Mouse (Mus musculus): ENCODE data around the gene Cyp21a1.
"Not testable (repeated sequence)": the region's sequence is repeated elsewhere in the genome, so short reads cannot be mapped to it uniquely, and the experiment has no call there.

Gene Cyp21a1

DNA sequence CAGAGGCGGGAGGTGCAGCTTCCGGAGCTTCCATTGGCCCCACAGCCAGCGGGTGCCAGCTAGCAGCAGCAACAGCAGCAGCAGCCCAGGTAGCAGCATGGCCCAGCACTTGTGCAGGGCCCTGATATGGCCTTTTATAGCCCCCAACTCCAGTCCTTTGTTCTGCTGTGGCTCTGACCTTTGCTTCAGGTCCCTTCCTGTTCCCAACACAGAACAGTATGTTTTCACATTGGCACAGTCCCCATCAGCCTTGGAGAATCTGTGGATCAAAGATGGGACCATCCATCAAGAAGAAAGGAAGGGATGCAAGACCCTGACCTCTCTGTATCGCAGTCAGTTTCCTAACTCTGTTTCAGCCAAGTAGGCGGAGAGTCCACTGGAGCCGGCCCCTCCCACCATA is at the start of gene Cyp21a1:
Gene Cyp21a1, minus strand, starts transcription at position 261 of the 400 bp plus-strand sequence.
- H3K36me3 ChIP-seq (ENCODE audit: insufficient read depth, low read length); H3K4me3 ChIP-seq (replicated peaks; ENCODE audit: low read length); H3K4me1 ChIP-seq (replicated peaks; ENCODE audit: low read depth, low read length); H3K9me3 ChIP-seq (ENCODE audit: low read length): not testable (repeated sequence)
- peaks cover 15% of the 10 kb centered on the region; the same call in 1 of the 2 replicates for H3K27me3 ChIP-seq (ENCODE audit: insufficient read depth, low read length)

DNA sequence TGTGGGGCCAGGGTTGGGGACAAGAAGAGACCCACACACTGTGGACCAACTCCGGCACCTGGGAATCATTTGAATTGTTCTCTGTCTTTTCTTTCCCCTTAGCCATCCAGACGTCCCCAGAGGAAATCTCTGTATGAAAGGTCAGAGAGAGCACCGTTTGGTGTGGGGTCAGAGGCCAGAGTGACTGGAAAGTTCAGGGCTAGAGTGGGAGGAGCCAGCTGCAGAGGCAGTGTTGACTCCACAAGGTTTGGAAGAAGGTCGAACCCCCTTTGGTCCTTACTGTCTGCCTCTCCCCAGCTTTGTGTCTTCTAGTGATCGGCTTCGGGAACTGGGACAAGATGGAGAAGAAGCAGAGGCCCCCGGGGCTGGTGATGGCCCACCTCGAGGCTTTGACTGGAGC is 49.1 kb upstream of the Cyp21a1 start:
- no peaks in the 10 kb centered on the region for H3K27me3 ChIP-seq (ENCODE audit: insufficient read depth, low read length)

DNA sequence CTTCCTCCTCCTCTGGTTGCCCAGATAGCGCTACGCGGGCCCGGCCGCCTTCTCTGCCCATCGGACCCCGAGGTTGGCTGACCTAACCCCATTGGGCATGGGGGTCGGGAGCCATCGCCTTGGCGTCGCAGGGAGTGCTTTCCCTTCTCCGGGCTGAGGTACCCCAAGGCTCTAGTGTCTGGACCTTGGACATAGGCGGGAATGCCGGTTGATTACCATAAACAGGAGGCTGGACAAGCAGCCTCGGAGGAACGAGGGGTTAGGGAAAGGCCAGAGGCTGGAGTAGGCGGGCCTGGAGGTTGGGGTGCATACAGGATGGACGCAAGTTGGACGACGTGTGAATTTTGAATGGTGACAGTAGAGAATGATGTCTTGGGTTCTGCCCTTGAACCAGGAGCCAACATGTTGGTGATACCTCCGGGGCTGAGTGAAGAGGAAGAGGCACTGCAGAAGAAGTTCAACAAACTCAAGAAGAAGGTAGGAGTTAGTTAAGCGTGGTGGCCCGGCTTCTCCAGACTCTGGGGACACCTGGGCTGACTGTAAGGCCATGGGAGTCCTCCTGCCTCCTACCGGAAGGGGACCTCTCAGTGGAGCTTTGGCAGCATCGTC is 46.3 kb upstream of the Cyp21a1 start:
- Histone ChIP-seq H3K36me3 (ENCODE audit: insufficient read depth, low read length) (peaks cover 75% of the 10 kb centered on the region), H3K4me3 (replicated peaks; ENCODE audit: low read length) (peak overlapping the region; percentile 99), H3K27me3 (ENCODE audit: insufficient read depth, low read length) (no peaks in the 10 kb centered on the region), H3K9me3 (ENCODE audit: low read length) (no peaks in the 10 kb centered on the region), H3K4me1 (replicated peaks; ENCODE audit: low read depth, low read length) (peaks cover 38% of the 10 kb centered on the region)
- TF ChIP-seq CTCF (conservative IDR thresholded peaks at IDR 0.05; ENCODE audit: low read length) (no peak), POU5F1 (IDR thresholded peaks at IDR 0.05; ENCODE audit: borderline replicate concordance, low read length) (no peak), NANOG (IDR thresholded peaks at IDR 0.05; ENCODE audit: borderline replicate concordance, low read length) (no peak)

More for the DNA sequence above, 49.1 kb upstream of the Cyp21a1 start:
- H3K9me3 ChIP-seq (ENCODE audit: low read length), result no peaks in the 10 kb centered on the region
- peaks cover 52% of the 10 kb centered on the region for H3K4me1 ChIP-seq (replicated peaks; ENCODE audit: low read depth, low read length)
- H3K36me3 ChIP-seq (ENCODE audit: insufficient read depth, low read length), result peaks cover 78% of the 10 kb centered on the region
- TF ChIP-seq CTCF (conservative IDR thresholded peaks at IDR 0.05; ENCODE audit: low read length), result no peak
- no peak for TF ChIP-seq NANOG (IDR thresholded peaks at IDR 0.05; ENCODE audit: borderline replicate concordance, low read length)
- no peak for TF ChIP-seq POU5F1 (IDR thresholded peaks at IDR 0.05; ENCODE audit: borderline replicate concordance, low read length)
- H3K4me3 ChIP-seq (replicated peaks; ENCODE audit: low read length), result no peak overlapping the region

DNA sequence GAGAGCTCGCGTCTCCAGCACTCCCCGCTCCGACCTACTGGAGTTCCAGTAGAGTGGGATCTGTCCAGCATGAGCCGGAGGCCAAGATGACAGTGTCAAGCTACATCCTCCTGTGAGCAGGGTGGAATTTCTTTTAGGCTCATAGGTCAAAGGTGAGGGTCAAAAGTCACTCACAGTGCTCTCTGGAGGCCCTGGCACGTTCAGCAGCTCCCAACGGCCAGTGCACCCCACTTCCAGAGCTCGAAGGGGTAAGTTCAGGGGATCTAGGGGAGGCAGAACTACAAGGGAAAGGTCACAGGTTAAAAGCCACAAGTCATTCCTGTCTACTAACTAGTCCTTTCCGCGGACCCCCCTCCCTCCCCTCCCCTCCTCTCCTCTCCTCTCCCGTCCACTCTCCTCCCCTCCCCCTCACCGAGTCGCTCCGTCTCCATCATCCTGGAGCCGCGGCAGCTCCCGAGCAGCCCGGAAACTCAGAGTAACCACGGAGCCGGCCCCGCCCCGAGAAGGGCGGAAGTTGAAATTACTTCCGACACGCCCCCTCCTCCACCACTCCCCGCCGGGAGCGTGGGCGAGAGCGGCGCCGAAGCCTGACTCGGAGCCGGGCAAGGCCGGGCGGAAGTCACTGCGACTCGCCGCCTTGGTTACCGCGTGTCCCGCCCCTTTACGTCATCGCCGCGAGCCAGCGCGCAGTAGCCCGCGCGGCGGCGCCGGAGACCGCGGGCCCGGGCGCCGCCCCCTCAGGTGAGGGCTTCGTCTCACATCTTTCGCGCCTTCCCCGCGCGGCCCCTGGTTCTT is 45.6 kb upstream of the Cyp21a1 start, which contains the start of the genes Skiv2l and Nelfe:
Gene Skiv2l, minus strand, starts transcription at position 489 of the 795 bp plus-strand sequence.
Gene Nelfe, plus strand, starts transcription at position 670 of the 795 bp plus-strand sequence.
- Histone ChIP-seq H3K4me1 (replicated peaks; ENCODE audit: low read depth, low read length) (peaks cover 38% of the 10 kb centered on the region), H3K36me3 (ENCODE audit: insufficient read depth, low read length) (peaks cover 75% of the 10 kb centered on the region), H3K4me3 (replicated peaks; ENCODE audit: low read length) (peak within 1 kb of the TSS; percentile 99), H3K9me3 (ENCODE audit: low read length) (no peaks in the 10 kb centered on the region), H3K27me3 (ENCODE audit: insufficient read depth, low read length) (no peaks in the 10 kb centered on the region)
- TF ChIP-seq NANOG (IDR thresholded peaks at IDR 0.05; ENCODE audit: borderline replicate concordance, low read length) (no peak), POU5F1 (IDR thresholded peaks at IDR 0.05; ENCODE audit: borderline replicate concordance, low read length) (no peak), CTCF (conservative IDR thresholded peaks at IDR 0.05; ENCODE audit: low read length) (no peak)

DNA sequence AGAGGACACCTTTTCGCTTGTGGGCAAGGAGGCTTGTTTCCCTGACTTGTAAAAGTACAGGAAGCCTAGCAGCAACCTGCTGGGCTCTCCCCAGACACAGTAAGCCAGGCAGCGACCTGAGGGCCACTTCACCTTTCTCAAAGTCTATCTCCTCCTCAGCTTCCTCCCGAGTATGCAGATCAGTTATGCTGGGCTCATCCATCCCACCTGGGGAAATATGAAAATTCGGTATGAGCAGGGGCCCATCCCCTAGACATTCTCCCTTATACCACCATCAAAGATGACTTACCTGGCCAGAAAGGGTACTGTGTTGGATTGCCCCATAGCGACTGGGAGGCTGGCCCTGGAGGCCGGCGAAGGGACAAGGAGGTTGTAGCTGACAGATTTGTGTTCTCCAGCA is 43.3 kb upstream of the Cyp21a1 start:
- Histone ChIP-seq H3K36me3 (ENCODE audit: insufficient read depth, low read length) (peaks cover 75% of the 10 kb centered on the region), H3K9me3 (ENCODE audit: low read length) (no peaks in the 10 kb centered on the region), H3K4me3 (replicated peaks; ENCODE audit: low read length) (no peak overlapping the region), H3K4me1 (replicated peaks; ENCODE audit: low read depth, low read length) (peaks cover 29% of the 10 kb centered on the region), H3K27me3 (ENCODE audit: insufficient read depth, low read length) (no peaks in the 10 kb centered on the region)
- TF ChIP-seq CTCF (conservative IDR thresholded peaks at IDR 0.05; ENCODE audit: low read length) (no peak), NANOG (IDR thresholded peaks at IDR 0.05; ENCODE audit: borderline replicate concordance, low read length) (no peak), POU5F1 (IDR thresholded peaks at IDR 0.05; ENCODE audit: borderline replicate concordance, low read length) (no peak)

DNA sequence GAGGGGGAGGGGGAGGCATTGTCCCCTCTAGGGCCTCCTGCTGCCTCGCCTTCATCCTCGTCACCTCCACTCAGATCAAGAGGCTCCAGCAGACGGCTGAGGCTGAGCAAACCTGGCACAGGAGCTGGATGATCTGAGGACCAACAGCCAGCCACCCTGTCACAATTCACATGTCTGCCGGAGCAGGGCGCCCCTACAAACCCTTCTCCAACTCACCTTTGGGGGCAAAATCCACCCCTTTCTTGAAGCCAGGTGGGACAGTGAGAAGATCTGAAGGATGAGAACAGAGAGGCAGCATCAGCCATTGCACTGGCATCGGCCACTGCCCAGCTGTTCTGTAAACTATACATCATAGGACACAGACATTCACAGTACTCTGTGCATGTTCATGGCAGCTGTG is 42.8 kb upstream of the Cyp21a1 start:
- peaks cover 75% of the 10 kb centered on the region for H3K36me3 ChIP-seq (ENCODE audit: insufficient read depth, low read length)
- TF ChIP-seq NANOG (IDR thresholded peaks at IDR 0.05; ENCODE audit: borderline replicate concordance, low read length), result no peak
- no peak for TF ChIP-seq CTCF (conservative IDR thresholded peaks at IDR 0.05; ENCODE audit: low read length)
- TF ChIP-seq POU5F1 (IDR thresholded peaks at IDR 0.05; ENCODE audit: borderline replicate concordance, low read length), result no peak
- no peak overlapping the region for H3K4me3 ChIP-seq (replicated peaks; ENCODE audit: low read length)
- H3K27me3 ChIP-seq (ENCODE audit: insufficient read depth, low read length), result no peaks in the 10 kb centered on the region
- no peaks in the 10 kb centered on the region for H3K9me3 ChIP-seq (ENCODE audit: low read length)
- H3K4me1 ChIP-seq (replicated peaks; ENCODE audit: low read depth, low read length), result peaks cover 29% of the 10 kb centered on the region

DNA sequence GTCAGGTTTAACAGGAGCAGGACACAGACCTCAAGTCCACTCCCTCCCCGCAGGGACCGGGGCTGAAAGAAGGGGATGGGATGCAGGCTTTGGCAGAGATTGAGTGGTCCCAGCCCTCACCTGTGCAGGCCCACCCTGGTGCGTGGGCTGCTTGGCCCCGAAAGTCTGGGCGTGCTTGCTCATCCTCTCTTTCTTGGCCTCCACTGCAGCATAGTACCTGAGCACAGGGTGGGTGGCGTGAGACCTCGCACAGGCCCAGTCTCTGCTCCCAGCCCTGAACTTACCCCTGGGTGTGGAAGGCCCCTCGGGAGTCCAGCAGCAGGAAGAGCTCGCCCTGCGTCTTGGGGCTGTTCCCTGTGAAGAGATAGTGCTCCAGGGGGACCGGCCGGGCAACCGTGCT is 40.5 kb upstream of the Cyp21a1 start:
- Histone ChIP-seq H3K36me3 (ENCODE audit: insufficient read depth, low read length) (peaks cover 86% of the 10 kb centered on the region), H3K9me3 (ENCODE audit: low read length) (no peaks in the 10 kb centered on the region), H3K4me1 (replicated peaks; ENCODE audit: low read depth, low read length) (peaks cover 20% of the 10 kb centered on the region), H3K27me3 (ENCODE audit: insufficient read depth, low read length) (no peaks in the 10 kb centered on the region), H3K4me3 (replicated peaks; ENCODE audit: low read length) (no peak overlapping the region)
- TF ChIP-seq POU5F1 (IDR thresholded peaks at IDR 0.05; ENCODE audit: borderline replicate concordance, low read length), result no peak
- TF ChIP-seq NANOG (IDR thresholded peaks at IDR 0.05; ENCODE audit: borderline replicate concordance, low read length), result no peak
- TF ChIP-seq CTCF (conservative IDR thresholded peaks at IDR 0.05; ENCODE audit: low read length), result no peak

DNA sequence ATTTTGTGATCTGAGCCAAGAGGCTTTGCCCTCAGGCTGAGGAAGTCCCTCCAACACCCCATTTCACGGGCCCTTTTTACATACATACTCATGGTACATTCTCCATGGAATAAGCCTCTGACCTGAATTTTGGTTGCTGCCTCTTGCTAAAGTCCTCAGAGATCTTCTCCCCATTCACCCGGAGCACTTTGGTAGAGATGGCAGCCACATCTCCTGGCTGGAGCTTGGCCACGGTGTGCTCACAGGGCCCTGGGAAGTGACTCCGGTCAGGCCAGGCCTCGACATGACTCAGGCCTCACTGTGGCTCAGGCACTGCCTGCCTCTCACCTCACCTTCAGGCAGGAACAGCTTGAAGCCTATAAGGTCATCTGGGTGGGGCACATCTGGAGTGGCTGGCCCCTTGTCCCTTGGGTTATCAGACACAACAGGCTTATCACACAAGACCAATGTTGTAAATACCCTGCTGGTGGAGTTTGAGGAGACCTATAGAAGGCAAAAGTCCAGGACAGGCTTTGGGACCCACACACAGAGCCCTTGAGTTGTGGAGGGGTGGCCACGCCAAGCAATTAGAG is 36.5 kb upstream of the Cyp21a1 start:
- H3K4me1 ChIP-seq (replicated peaks; ENCODE audit: low read depth, low read length), result peaks cover 41% of the 10 kb centered on the region
- no peak overlapping the region for H3K4me3 ChIP-seq (replicated peaks; ENCODE audit: low read length)
- H3K36me3 ChIP-seq (ENCODE audit: insufficient read depth, low read length), result peaks cover 80% of the 10 kb centered on the region
- no peak for TF ChIP-seq POU5F1 (IDR thresholded peaks at IDR 0.05; ENCODE audit: borderline replicate concordance, low read length)
- no peak for TF ChIP-seq NANOG (IDR thresholded peaks at IDR 0.05; ENCODE audit: borderline replicate concordance, low read length)
- no peak for TF ChIP-seq CTCF (conservative IDR thresholded peaks at IDR 0.05; ENCODE audit: low read length)
- H3K9me3 ChIP-seq (ENCODE audit: low read length), result no peaks in the 10 kb centered on the region
- no peaks in the 10 kb centered on the region for H3K27me3 ChIP-seq (ENCODE audit: insufficient read depth, low read length)

All from E14TG2a.4 (cell line).